Mouse (Mus musculus): ENCODE data around the gene Gm10715. TPM values are rescaled to one million over a fixed set of nuclear protein-coding genes. Genes with fewer than 3 reads are reported as not detected.
"Not testable (repeated sequence)": the region's sequence is repeated elsewhere in the genome, so short reads cannot be mapped to it uniquely, and the experiment has no call there.

Gene Gm10715
- polyA plus RNA-seq (2012; rRNA removed) = not detected in 2 replicates

DNA sequence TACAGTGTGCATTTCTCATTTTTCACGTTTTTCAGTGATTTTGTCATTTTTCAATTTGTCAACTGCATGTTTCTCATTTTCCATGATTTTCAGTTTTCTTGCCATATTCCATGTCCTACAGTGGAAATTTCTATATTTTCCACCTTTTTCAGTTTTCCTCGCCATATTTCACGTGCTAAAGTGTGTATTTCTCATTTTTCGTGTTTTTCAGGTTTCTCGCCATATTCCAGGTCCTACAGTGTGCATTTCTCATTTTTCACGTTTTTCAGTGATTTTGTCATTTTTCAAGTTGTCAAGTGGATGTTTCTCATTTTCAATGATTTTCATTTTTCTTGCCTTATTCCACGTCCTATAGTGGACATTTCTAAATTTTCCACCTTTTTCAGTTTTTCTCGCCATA is at the start of gene Gm10715:
TSS of gene Gm10715 (plus strand) at position 301 of the 400 bp plus-strand sequence.
- 84% methylated on average over 8 of the region's 8 CpGs for WGBS
- not testable (repeated sequence) for H3K27me3 ChIP-seq (ENCODE audit: control insufficient read depth, insufficient read depth, low read length); H3K36me3 ChIP-seq (ENCODE audit: control insufficient read depth, insufficient read depth, low read length); H3K4me1 ChIP-seq (ENCODE audit: control insufficient read depth, insufficient read depth, insufficient read length, low read length); H3K4me3 ChIP-seq (ENCODE audit: low read depth, low read length); H3K27ac ChIP-seq (ENCODE audit: insufficient read depth, low read depth, low read length)

DNA sequence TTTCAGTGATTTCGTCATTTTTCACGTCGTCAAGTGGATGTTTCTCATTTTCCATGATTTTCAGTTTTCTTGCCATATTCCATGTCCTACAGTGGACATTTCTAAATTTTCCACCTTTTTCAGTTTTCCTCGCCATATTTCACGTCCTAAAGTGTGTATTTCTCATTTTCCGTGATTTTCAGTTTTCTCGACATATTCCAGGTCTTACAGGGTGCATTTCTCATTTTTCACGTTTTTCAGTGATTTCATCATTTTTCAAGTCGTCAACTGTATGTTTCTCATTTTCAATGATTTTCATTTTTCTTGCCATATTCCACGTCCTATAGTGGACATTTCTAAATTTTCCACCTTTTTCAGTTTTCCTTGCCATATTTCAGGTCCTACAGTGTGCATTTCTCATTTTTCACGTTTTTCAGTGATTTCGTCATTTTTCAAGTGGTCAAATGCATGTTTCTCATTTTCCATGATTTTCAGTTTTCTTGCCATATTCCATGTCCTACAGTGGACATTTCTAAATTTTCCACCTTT is 36.2 kb upstream of the Gm10715 start, which contains the start of gene Gm10722:
TSS of gene Gm10722 (plus strand) at position 478 of the 528 bp plus-strand sequence.
- 75% methylated on average over 12 of the region's 12 CpGs for WGBS
- H3K36me3 ChIP-seq (ENCODE audit: control insufficient read depth, insufficient read depth, low read length); H3K27ac ChIP-seq (ENCODE audit: insufficient read depth, low read depth, low read length); H3K4me3 ChIP-seq (ENCODE audit: low read depth, low read length); H3K4me1 ChIP-seq (ENCODE audit: control insufficient read depth, insufficient read depth, insufficient read length, low read length); H3K27me3 ChIP-seq (ENCODE audit: control insufficient read depth, insufficient read depth, low read length): not testable (repeated sequence)

DNA sequence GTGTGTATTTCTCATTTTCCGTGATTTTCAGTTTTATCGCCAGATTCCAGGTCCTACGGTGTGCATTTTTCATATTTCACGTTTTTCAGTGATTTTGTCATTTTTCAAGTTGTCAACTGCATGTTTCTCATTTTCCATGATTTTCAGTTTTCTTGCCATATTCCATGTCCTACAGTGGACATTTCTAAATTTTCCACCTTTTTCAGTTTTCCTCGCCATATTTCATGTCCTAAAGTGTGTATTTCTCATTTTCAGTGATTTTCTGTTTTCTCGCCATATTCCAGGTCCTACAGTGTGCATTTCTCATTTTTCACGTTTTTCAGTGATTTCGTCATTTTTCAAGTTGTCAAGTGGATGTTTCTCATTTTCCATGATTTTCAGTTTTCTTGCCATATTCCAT is 35.7 kb upstream of the Gm10715 start:
- 67% methylated on average over 8 of the region's 8 CpGs for WGBS
- not testable (repeated sequence) for H3K4me3 ChIP-seq (ENCODE audit: low read depth, low read length); H3K27me3 ChIP-seq (ENCODE audit: control insufficient read depth, insufficient read depth, low read length); H3K36me3 ChIP-seq (ENCODE audit: control insufficient read depth, insufficient read depth, low read length); H3K4me1 ChIP-seq (ENCODE audit: control insufficient read depth, insufficient read depth, insufficient read length, low read length); H3K27ac ChIP-seq (ENCODE audit: insufficient read depth, low read depth, low read length)

DNA sequence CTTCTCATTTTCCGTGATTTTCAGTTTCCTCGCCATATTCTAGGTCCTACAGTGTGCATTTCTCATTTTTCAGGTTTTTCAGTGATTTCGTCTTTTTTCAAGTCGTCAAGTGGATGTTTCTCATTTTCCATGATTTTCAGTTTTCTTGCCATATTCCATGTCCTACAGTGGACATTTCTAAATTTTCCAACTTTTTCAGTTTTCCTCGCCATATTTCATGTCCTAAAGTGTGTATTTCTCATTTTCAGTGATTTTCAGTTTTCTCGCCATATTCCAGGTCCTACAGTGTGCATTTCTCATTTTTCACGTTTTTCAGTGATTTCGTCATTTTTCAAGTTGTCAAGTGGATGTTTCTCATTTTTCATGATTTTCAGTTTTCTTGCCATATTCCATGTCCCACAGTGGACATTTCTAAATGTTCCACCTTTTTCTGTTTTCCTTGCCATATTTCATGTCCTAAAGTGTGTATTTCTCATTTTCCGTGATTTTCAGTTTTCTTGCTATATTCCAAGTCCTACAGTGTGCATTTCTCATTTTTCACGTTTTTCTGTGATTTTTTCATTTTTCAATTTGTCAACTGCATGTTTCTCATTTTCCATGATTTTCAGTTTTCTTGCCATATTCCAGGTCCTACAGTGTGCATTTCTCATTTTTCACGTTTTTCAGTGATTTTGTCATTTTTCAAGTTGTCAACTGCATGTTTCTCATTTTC is 34.6 kb upstream of the Gm10715 start:
- H3K4me3 ChIP-seq (ENCODE audit: low read depth, low read length); H3K27ac ChIP-seq (ENCODE audit: insufficient read depth, low read depth, low read length); H3K27me3 ChIP-seq (ENCODE audit: control insufficient read depth, insufficient read depth, low read length); H3K4me1 ChIP-seq (ENCODE audit: control insufficient read depth, insufficient read depth, insufficient read length, low read length); H3K36me3 ChIP-seq (ENCODE audit: control insufficient read depth, insufficient read depth, low read length): not testable (repeated sequence)
- WGBS = 71% methylated on average over 9 of the region's 11 CpGs

DNA sequence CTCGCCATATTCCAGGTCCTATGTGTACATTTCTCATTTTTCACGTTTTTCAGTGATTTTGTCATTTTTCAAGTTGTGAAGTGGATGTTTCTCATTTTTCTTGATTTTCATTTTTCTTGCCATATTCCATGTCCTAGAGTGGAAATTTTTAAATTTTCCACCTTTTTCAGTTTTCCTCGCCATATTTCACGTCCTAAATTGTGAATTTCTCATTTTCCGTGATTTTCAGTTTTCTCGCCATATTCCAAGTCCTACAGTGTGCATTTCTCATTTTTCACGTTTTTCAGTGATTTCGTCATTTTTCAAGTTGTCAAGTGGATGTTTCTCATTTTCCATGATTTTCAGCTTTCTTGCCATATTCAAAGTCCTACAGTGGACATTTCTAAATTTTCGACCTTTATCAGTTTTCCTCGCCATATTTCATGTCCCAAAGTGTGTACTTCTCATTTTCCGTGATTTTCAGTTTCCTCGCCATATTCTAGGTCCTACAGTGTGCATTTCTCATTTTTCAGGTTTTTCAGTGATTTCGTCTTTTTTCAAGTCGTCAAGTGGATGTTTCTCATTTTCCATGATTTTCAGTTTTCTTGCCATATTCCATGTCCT is 33.8 kb upstream of the Gm10715 start, which contains the start of gene Gm11168:
TSS of gene Gm11168 (plus strand) at position 553 of the 603 bp plus-strand sequence.
- WGBS = 77% methylated on average over 6 of the region's 14 CpGs
- H3K27ac ChIP-seq (ENCODE audit: insufficient read depth, low read depth, low read length); H3K4me1 ChIP-seq (ENCODE audit: control insufficient read depth, insufficient read depth, insufficient read length, low read length); H3K4me3 ChIP-seq (ENCODE audit: low read depth, low read length); H3K27me3 ChIP-seq (ENCODE audit: control insufficient read depth, insufficient read depth, low read length); H3K36me3 ChIP-seq (ENCODE audit: control insufficient read depth, insufficient read depth, low read length): not testable (repeated sequence)

DNA sequence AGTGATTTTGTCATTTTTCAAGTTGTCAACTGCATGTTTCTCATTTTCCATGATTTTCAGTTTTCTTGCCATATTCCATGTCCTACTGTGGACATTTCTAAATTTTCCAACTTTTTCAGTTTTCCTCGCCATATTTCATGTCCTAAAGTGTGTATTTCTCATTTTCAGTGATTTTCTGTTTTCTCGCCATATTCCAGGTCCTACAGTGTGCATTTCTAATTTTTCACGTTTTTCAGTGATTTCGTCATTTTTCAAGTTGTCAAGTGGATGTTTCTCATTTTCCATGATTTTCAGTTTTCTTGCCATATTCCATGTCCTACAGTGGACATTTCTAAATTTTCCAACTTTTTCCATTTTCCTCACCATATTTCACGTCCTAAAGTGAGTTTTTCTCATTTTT is 30.5 kb upstream of the Gm10715 start:
- H3K4me1 ChIP-seq (ENCODE audit: control insufficient read depth, insufficient read depth, insufficient read length, low read length); H3K4me3 ChIP-seq (ENCODE audit: low read depth, low read length); H3K27me3 ChIP-seq (ENCODE audit: control insufficient read depth, insufficient read depth, low read length); H3K36me3 ChIP-seq (ENCODE audit: control insufficient read depth, insufficient read depth, low read length); H3K27ac ChIP-seq (ENCODE audit: insufficient read depth, low read depth, low read length): not testable (repeated sequence)
- 77% methylated on average over 1 of the region's 5 CpGs for WGBS

DNA sequence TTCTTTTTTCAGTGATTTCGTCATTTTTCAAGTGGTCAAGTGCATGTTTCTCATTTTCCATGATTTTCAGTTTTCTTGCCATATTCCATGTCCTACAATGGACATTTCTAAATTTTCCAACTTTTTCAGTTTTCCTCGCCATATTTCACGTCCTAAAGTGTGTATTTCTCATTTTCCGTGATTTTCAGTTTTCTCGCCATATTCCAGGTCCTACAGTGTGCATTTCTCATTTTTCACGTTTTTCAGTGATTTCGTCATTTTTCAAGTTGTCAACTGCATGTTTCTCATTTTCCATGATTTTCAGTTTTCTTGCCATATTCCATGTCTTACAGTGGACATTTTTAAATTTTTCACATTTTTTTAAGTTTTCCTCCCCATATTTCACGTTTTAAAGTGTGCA is 30.0 kb upstream of the Gm10715 start:
- 73% methylated on average over 8 of the region's 8 CpGs for WGBS
- H3K27ac ChIP-seq (ENCODE audit: insufficient read depth, low read depth, low read length); H3K4me1 ChIP-seq (ENCODE audit: control insufficient read depth, insufficient read depth, insufficient read length, low read length); H3K36me3 ChIP-seq (ENCODE audit: control insufficient read depth, insufficient read depth, low read length); H3K27me3 ChIP-seq (ENCODE audit: control insufficient read depth, insufficient read depth, low read length); H3K4me3 ChIP-seq (ENCODE audit: low read depth, low read length): not testable (repeated sequence)

DNA sequence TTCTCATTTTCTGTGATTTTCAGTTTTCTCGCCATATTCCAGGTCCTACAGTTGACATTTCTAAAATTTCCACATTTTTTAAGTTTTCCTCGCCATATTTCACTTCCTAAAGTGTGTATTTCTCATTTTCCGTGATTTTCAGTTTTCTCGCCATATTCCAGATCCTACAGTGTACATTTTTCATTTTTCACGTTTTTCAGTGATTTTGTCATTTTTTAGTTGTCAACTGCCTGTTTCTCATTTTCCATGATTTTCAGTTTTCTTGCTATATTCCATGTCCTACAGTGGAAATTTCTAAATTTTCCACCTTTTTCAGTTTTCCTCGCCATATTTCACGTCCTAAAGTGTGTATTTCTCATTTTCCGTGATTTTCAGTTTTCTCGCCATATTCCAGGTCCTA is 29.4 kb upstream of the Gm10715 start:
- H3K4me1 ChIP-seq (ENCODE audit: control insufficient read depth, insufficient read depth, insufficient read length, low read length); H3K27ac ChIP-seq (ENCODE audit: insufficient read depth, low read depth, low read length); H3K36me3 ChIP-seq (ENCODE audit: control insufficient read depth, insufficient read depth, low read length); H3K4me3 ChIP-seq (ENCODE audit: low read depth, low read length); H3K27me3 ChIP-seq (ENCODE audit: control insufficient read depth, insufficient read depth, low read length): not testable (repeated sequence)
- 77% methylated on average over 8 of the region's 9 CpGs for WGBS

DNA sequence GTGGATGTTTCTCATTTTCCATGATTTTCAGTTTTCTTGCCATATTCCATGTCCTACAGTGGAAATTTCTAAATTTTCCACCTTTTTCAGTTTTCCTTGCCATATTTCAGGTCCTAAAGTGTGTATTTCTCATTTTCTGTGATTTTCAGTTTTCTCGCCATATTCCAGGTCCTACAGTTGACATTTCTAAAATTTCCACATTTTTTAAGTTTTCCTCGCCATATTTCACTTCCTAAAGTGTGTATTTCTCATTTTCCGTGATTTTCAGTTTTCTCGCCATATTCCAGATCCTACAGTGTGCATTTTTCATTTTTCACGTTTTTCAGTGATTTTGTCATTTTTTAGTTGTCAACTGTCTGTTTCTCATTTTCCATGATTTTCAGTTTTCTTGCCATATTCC is 27.3 kb upstream of the Gm10715 start:
- not testable (repeated sequence) for H3K27ac ChIP-seq (ENCODE audit: insufficient read depth, low read depth, low read length); H3K4me1 ChIP-seq (ENCODE audit: control insufficient read depth, insufficient read depth, insufficient read length, low read length); H3K27me3 ChIP-seq (ENCODE audit: control insufficient read depth, insufficient read depth, low read length); H3K4me3 ChIP-seq (ENCODE audit: low read depth, low read length); H3K36me3 ChIP-seq (ENCODE audit: control insufficient read depth, insufficient read depth, low read length)
- WGBS = no CpG with 5 or more reads among the region's 5 CpGs

DNA sequence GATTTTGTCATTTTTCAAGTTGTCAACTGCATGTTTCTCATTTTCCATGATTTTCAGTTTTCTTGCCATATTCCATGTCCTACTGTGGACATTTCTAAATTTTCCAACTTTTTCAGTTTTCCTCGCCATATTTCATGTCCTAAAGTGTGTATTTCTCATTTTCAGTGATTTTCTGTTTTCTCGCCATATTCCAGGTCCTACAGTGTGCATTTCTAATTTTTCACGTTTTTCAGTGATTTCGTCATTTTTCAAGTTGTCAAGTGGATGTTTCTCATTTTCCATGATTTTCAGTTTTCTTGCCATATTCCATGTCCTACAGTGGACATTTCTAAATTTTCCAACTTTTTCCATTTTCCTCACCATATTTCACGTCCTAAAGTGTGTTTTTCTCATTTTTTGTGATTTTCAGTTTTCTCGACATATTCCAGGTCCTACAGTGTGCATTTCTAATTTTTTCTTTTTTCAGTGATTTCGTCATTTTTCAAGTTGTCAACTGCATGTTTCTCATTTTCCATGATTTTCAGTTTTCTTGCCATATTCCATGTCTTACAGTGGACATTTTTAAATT is 24.5 kb upstream of the Gm10715 start:
- H3K27me3 ChIP-seq (ENCODE audit: control insufficient read depth, insufficient read depth, low read length); H3K4me1 ChIP-seq (ENCODE audit: control insufficient read depth, insufficient read depth, insufficient read length, low read length); H3K27ac ChIP-seq (ENCODE audit: insufficient read depth, low read depth, low read length); H3K4me3 ChIP-seq (ENCODE audit: low read depth, low read length); H3K36me3 ChIP-seq (ENCODE audit: control insufficient read depth, insufficient read depth, low read length): not testable (repeated sequence)
- WGBS = 81% methylated on average over 3 of the region's 7 CpGs

DNA sequence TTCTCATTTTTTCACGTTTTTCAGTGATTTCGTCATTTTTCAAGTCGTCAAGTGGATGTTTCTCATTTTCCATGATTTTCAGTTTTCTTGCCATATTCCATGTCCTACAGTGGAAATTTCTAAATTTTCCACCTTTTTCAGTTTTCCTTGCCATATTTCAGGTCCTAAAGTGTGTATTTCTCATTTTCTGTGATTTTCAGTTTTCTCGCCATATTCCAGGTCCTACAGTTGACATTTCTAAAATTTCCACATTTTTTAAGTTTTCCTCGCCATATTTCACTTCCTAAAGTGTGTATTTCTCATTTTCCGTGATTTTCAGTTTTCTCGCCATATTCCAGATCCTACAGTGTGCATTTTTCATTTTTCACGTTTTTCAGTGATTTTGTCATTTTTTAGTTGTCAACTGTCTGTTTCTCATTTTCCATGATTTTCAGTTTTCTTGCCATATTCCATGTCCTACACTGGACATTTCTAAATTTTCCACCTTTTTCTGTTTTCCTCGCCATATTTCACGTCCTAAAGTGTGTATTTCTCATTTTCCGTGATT is 23.9 kb upstream of the Gm10715 start, which contains the start of gene Gm10721:
TSS of gene Gm10721 (plus strand) at position 408 of the 547 bp plus-strand sequence.
- not testable (repeated sequence) for H3K4me1 ChIP-seq (ENCODE audit: control insufficient read depth, insufficient read depth, insufficient read length, low read length); H3K27ac ChIP-seq (ENCODE audit: insufficient read depth, low read depth, low read length); H3K36me3 ChIP-seq (ENCODE audit: control insufficient read depth, insufficient read depth, low read length); H3K27me3 ChIP-seq (ENCODE audit: control insufficient read depth, insufficient read depth, low read length); H3K4me3 ChIP-seq (ENCODE audit: low read depth, low read length)
- no CpG with 5 or more reads among the region's 11 CpGs for WGBS

Data from small intestine, adult 2 months (tissue).